Comparison of ENCODE assay signal across 9 mouse cellular contexts in the genomic region with DNA sequence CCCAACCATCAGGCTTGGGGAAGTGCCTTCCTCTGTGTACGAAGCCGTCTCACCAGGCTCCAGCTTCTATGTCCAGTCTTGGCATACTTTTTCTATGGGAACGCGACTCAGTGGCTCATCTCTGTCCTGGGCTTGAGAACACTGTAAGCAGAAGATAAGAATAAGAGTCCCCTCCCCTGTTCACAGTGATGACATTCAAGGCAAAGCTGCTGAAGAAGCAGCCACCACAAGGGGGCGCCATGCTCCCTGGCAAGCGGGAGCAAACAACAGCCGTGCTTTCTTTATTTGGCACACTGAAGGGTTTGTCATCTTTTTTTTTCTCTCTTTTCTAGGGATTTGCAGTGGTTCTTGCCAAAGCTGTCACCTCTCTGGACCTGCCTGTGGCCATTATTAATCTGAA. TPM values are rescaled to one million over a fixed set of nuclear protein-coding genes. Genes with fewer than 3 reads are reported as not detected.
A peak's percentile ranks its signal among the peaks of the same experiment; 100 is the strongest.
DNase-seq lines count a peak whose midpoint lies in the region; ATAC-seq lines count a peak whose summit lies in the region.
"Had no signal": no experiment of that assay in that cellular context is flagged by ENCODE, and none has a peak within 500 bp of the region (broad histone marks: within the 10 kb centered on the region; RNA-seq: fewer than 3 reads in every experiment).

No protein-coding gene starts in this region.

- peaks cover 20% of the 10 kb centered on the region for H3K36me3 ChIP-seq in heart, embryonic 11.5 days (ENCODE audit: control insufficient read depth, insufficient read depth, low read length)
- H3K36me3 ChIP-seq in intestine, embryonic 16.5 days (ENCODE audit: control insufficient read depth, insufficient read depth, low read length), result peaks cover 19% of the 10 kb centered on the region
- H3K36me3 ChIP-seq in midbrain, embryonic 16.5 days (ENCODE audit: control insufficient read depth, insufficient read depth, low read length), result peaks cover 20% of the 10 kb centered on the region; the same call in 1 of the 2 replicates

- ATAC-seq in heart, embryonic 11.5 days (replicated peaks; ENCODE audit: insufficient number of reproducible peaks, low FRiP score, low TSS enrichment), result no peak
- ATAC-seq in common myeloid progenitor, adult 5-6 weeks (replicated peaks; ENCODE audit: low read depth, poor library complexity, severe bottlenecking), result peak; percentile 28; the same call in 1 of the 2 replicates
- ATAC-seq in intestine, embryonic 16.5 days, result no peak
- no peak for ATAC-seq in midbrain, embryonic 16.5 days

- H3K27ac ChIP-seq in heart, embryonic 11.5 days (ENCODE audit: low read depth, low read length), result no peak overlapping the region
- no peak overlapping the region for H3K27ac ChIP-seq in intestine, embryonic 16.5 days (ENCODE audit: low read length)
- no peak overlapping the region for H3K27ac ChIP-seq in midbrain, embryonic 16.5 days (ENCODE audit: low read length)
- H3K27ac ChIP-seq: embryonic facial prominence, embryonic 13.5 days had no signal

- WGBS in heart, embryonic 11.5 days (ENCODE audit: insufficient replicate concordance), result 80% methylated on average over 7 of the region's 7 CpGs
- 91% methylated on average over 7 of the region's 7 CpGs for WGBS in intestine, embryonic 16.5 days
- 86% methylated on average over 7 of the region's 7 CpGs for WGBS in midbrain, embryonic 16.5 days

- H3K4me2 ChIP-seq in heart, embryonic 11.5 days, result no peak overlapping the region
- no peak overlapping the region for H3K4me2 ChIP-seq in intestine, embryonic 16.5 days (ENCODE audit: low read depth, low read length)
- H3K4me2 ChIP-seq in midbrain, embryonic 16.5 days (ENCODE audit: low read length), result no peak overlapping the region
- H3K4me2 ChIP-seq: embryonic facial prominence, embryonic 13.5 days had no signal

- H3K9me3 ChIP-seq in heart, embryonic 11.5 days (replicated peaks; ENCODE audit: control insufficient read depth, low read length), result no peaks in the 10 kb centered on the region
- H3K9me3 ChIP-seq in intestine, embryonic 16.5 days (ENCODE audit: control insufficient read depth, low read length), result no peaks in the 10 kb centered on the region
- H3K9me3 ChIP-seq in midbrain, embryonic 16.5 days (replicated peaks; ENCODE audit: control insufficient read depth, low read length, poor library complexity, severe bottlenecking), result no peaks in the 10 kb centered on the region
- H3K9me3 ChIP-seq: embryonic facial prominence, embryonic 13.5 days had no signal

- H3K9ac ChIP-seq in heart, embryonic 11.5 days (ENCODE audit: low read depth, low read length), result no peak overlapping the region
- no peak overlapping the region for H3K9ac ChIP-seq in intestine, embryonic 16.5 days (ENCODE audit: low read depth, low read length)
- no peak overlapping the region for H3K9ac ChIP-seq in midbrain, embryonic 16.5 days (ENCODE audit: low read depth, low read length)
- H3K9ac ChIP-seq: embryonic facial prominence, embryonic 13.5 days had no signal

- no peaks in the 10 kb centered on the region for H3K4me1 ChIP-seq in heart, embryonic 11.5 days (ENCODE audit: control insufficient read depth, insufficient read depth, low read length)
- no peaks in the 10 kb centered on the region for H3K4me1 ChIP-seq in intestine, embryonic 16.5 days (ENCODE audit: control insufficient read depth, insufficient read depth, low read length)
- H3K4me1 ChIP-seq in midbrain, embryonic 16.5 days (ENCODE audit: control insufficient read depth, insufficient read depth, low read length), result no peaks in the 10 kb centered on the region
- H3K4me1 ChIP-seq: embryonic facial prominence, embryonic 13.5 days had no signal

- no peaks in the 10 kb centered on the region for H3K27me3 ChIP-seq in heart, embryonic 11.5 days (ENCODE audit: control insufficient read depth, insufficient read depth, low read length)
- H3K27me3 ChIP-seq in intestine, embryonic 16.5 days (replicated peaks; ENCODE audit: control insufficient read depth, insufficient read depth, low read length), result no peaks in the 10 kb centered on the region
- H3K27me3 ChIP-seq in midbrain, embryonic 16.5 days (ENCODE audit: control insufficient read depth, insufficient read depth, low read depth, low read length), result no peaks in the 10 kb centered on the region
- H3K27me3 ChIP-seq: embryonic facial prominence, embryonic 13.5 days had no signal

- DNase-seq in heart, postnatal 4 days, result peak; percentile 38
- DNase-seq in 3T3-L1 (ENCODE audit: low read depth, low spot score) (peak; percentile 46), MEL-GATA-1-ER (ENCODE audit: extremely low read depth, low read depth) (peak; percentile 80)
- DNase-seq in lung, postnatal 36 days, result peak; percentile 26

- H3K4me3 ChIP-seq in heart, embryonic 11.5 days (ENCODE audit: low read depth, low read length), result no peak overlapping the region
- no peak overlapping the region for H3K4me3 ChIP-seq in intestine, embryonic 16.5 days (ENCODE audit: low read length)
- no peak overlapping the region for H3K4me3 ChIP-seq in midbrain, embryonic 16.5 days (ENCODE audit: low read depth, low read length)
- H3K4me3 ChIP-seq: embryonic facial prominence, embryonic 13.5 days had no signal

RNA-seq across cellular contexts. Expression of a gene that starts 11.2 kb away (rescaled TPM):
- total RNA-seq in heart, postnatal 4 days (2021), result 10 to 100 TPM in 1 of 2 experiments, 1 to 10 TPM in 1; 9.6 to 11.4 TPM
- 17.8 and 20.3 TPM in 2 replicates for polyA plus RNA-seq in heart, embryonic 11.5 days (2014; fragmentation: Nextera tagmentation; extraction: Ambion mirVana)
- total RNA-seq in common myeloid progenitor, adult 5-6 weeks (2017), result 35.8 and 43.0 TPM in 2 replicates
- polyA plus RNA-seq in intestine, embryonic 16.5 days (2015; fragmentation: Nextera tagmentation; extraction: Ambion mirVana), result 22.6 and 24.8 TPM in 2 replicates
- polyA plus RNA-seq in midbrain, embryonic 16.5 days (2015; fragmentation: Nextera tagmentation; extraction: Ambion mirVana), result 20.2 and 23.0 TPM in 2 replicates

RNA-seq across cellular contexts. Expression of a gene that starts 11.3 kb away (rescaled TPM):
- 10 to 100 TPM; 45.6 to 46.4 TPM for total RNA-seq in heart, postnatal 4 days (2021)
- polyA plus RNA-seq in heart, embryonic 11.5 days (2014; fragmentation: Nextera tagmentation; extraction: Ambion mirVana), result 58.2 and 61.1 TPM in 2 replicates
- total RNA-seq in common myeloid progenitor, adult 5-6 weeks (2017), result 107 and 134 TPM in 2 replicates
- polyA plus RNA-seq in intestine, embryonic 16.5 days (2015; fragmentation: Nextera tagmentation; extraction: Ambion mirVana), result 78.1 and 83.6 TPM in 2 replicates
- polyA plus RNA-seq in midbrain, embryonic 16.5 days (2015; fragmentation: Nextera tagmentation; extraction: Ambion mirVana), result 52.9 and 54.6 TPM in 2 replicates

RNA-seq across cellular contexts. Expression of a gene that starts 49.8 kb away (rescaled TPM):
- total RNA-seq in heart, postnatal 4 days (2021), result 10 to 100 TPM; 39.1 to 40.9 TPM
- 32.1 and 33.8 TPM in 2 replicates for polyA plus RNA-seq in heart, embryonic 11.5 days (2014; fragmentation: Nextera tagmentation; extraction: Ambion mirVana)
- 42.8 and 55.1 TPM in 2 replicates for total RNA-seq in common myeloid progenitor, adult 5-6 weeks (2017)
- 27.3 and 28.6 TPM in 2 replicates for polyA plus RNA-seq in intestine, embryonic 16.5 days (2015; fragmentation: Nextera tagmentation; extraction: Ambion mirVana)
- 24.6 and 25.6 TPM in 2 replicates for polyA plus RNA-seq in midbrain, embryonic 16.5 days (2015; fragmentation: Nextera tagmentation; extraction: Ambion mirVana)

Comparison
In these comparisons a context has a peak if more than half of its experiments do, and no peak if none do; other contexts are left out.
1. DNase-seq: peak in every context shown above with its lines; median percentile 80 in MEL-GATA-1-ER; 46 in 3T3-L1; 38 in heart, postnatal 4 days; 26 in lung, postnatal 36 days.